17 mouse cellular contexts compared by ENCODE assay signal in genomic region chr7:45137171-45138006, GRCm38 (mm10). TPM values are rescaled to one million over a fixed set of nuclear protein-coding genes. Genes with fewer than 3 reads are reported as not detected.
A peak's percentile ranks its signal among the peaks of the same experiment; 100 is the strongest.
DNase-seq lines count a peak whose midpoint lies in the region; ATAC-seq and TF ChIP-seq lines count a peak whose summit lies in the region.
"Had no signal": no experiment of that assay in that cellular context is flagged by ENCODE, and none has a peak within 500 bp of the region (broad histone marks: within the 10 kb centered on the region; RNA-seq: fewer than 3 reads in every experiment).

No protein-coding gene starts in this region.

- WGBS in heart, embryonic 11.5 days (ENCODE audit: insufficient replicate concordance), result 57% methylated on average over 12 of the region's 12 CpGs
- 84% methylated on average over 12 of the region's 12 CpGs for WGBS in embryonic facial prominence, embryonic 10.5 days

- peak; percentile 58 for ATAC-seq in heart, embryonic 11.5 days (replicated peaks; ENCODE audit: insufficient number of reproducible peaks, low FRiP score, low TSS enrichment)
- peak; percentile 39 for ATAC-seq in megakaryocyte, adult 5-6 weeks (ENCODE audit: poor library complexity, severe bottlenecking)

- TF ChIP-seq EP300 in MEL (IDR thresholded peaks at IDR 0.05; ENCODE audit: low read depth in 1 of 2, low read length in 2 of 2), result peak; percentile 97 to 98

- peaks cover 4% of the 10 kb centered on the region; the same call in 1 of the 2 replicates for H3K27me3 ChIP-seq in heart, embryonic 11.5 days (ENCODE audit: control insufficient read depth, insufficient read depth, low read length)
- no peaks in the 10 kb centered on the region for H3K27me3 ChIP-seq in MEL (ENCODE audit: control insufficient read depth in 1 of 2, insufficient read depth in 2 of 2, low read length in 2 of 2)
- H3K27me3 ChIP-seq in embryonic facial prominence, embryonic 10.5 days (replicated peaks; ENCODE audit: low read depth, poor library complexity, severe bottlenecking), result peaks cover 33% of the 10 kb centered on the region
- H3K27me3 ChIP-seq: forebrain, embryonic 15.5 days had no signal

- 0 out of 2 replicates have a peak overlapping the region, but pooled peaks have one; percentile 7 for H3K9ac ChIP-seq in heart, embryonic 11.5 days (ENCODE audit: low read depth, low read length)
- peak overlapping the region; percentile 75 for H3K9ac ChIP-seq in MEL (ENCODE audit: control insufficient read depth, low read depth, low read length, poor library complexity, severe bottlenecking)
- H3K9ac ChIP-seq: embryonic facial prominence, embryonic 12.5 days; forebrain, embryonic 15.5 days had no signal

- H3K36me3 ChIP-seq in heart, embryonic 11.5 days (ENCODE audit: control insufficient read depth, insufficient read depth, low read length), result no peaks in the 10 kb centered on the region
- H3K36me3 ChIP-seq in MEL (ENCODE audit: control insufficient read depth in 1 of 2, insufficient read depth in 2 of 2, low read length in 2 of 2), result peaks cover 0 to 16% of the 10 kb centered on the region in 2 experiments; a peak in 2 of 4 replicates
- H3K36me3 ChIP-seq in embryonic facial prominence, embryonic 10.5 days (replicated peaks), result peaks cover 12% of the 10 kb centered on the region
- H3K36me3 ChIP-seq: forebrain, embryonic 15.5 days had no signal

- no peaks in the 10 kb centered on the region for H3K9me3 ChIP-seq in heart, embryonic 11.5 days (replicated peaks; ENCODE audit: control insufficient read depth, low read length)
- H3K9me3 ChIP-seq in MEL (replicated peaks; ENCODE audit: insufficient read depth, low read length), result no peaks in the 10 kb centered on the region
- H3K9me3 ChIP-seq in embryonic facial prominence, embryonic 10.5 days, result no peaks in the 10 kb centered on the region
- H3K9me3 ChIP-seq: embryonic facial prominence, embryonic 12.5 days; forebrain, embryonic 15.5 days had no signal

- H3K4me3 ChIP-seq in heart, embryonic 11.5 days (ENCODE audit: low read depth, low read length), result no peak overlapping the region
- peak overlapping the region in 1 of 2 experiments; percentile 74; a peak in 2 of 4 replicates for H3K4me3 ChIP-seq in MEL (ENCODE audit: control insufficient read depth in 1 of 2, insufficient read depth in 1 of 2, low read depth in 2 of 2, low read length in 2 of 2)
- H3K4me3 ChIP-seq in embryonic facial prominence, embryonic 10.5 days, result 0 out of 2 replicates have a peak overlapping the region, but pooled peaks have one; percentile 6
- H3K4me3 ChIP-seq: embryonic facial prominence, embryonic 12.5 days; forebrain, embryonic 15.5 days had no signal

- DNase-seq in heart, postnatal 36 days, result no peak
- DNase-seq in MEL (ENCODE audit: low read depth, low spot score), result peak; percentile 98
- no peak for DNase-seq in embryonic facial prominence, embryonic 10.5 days (ENCODE audit: low spot score)
- DNase-seq in layer of hippocampus, postnatal 14 days (ENCODE audit: low spot score in 2 of 2), result no peak
- no peak for DNase-seq in frontal cortex, postnatal 14 days (ENCODE audit: low spot score in 2 of 2)
- DNase-seq in spleen, postnatal 14 days (ENCODE audit: low spot score in 2 of 2), result no peak
- DNase-seq: gastrocnemius, postnatal 25 days; kidney, adult 18-20 months; kidney, postnatal 4 days; lung, adult 2 months; right cerebral cortex, adult 18-20 months had no signal

- intact Hi-C loops in heart, postnatal 36 days (cut with DNase I), result loop anchor here (5.0 kb wide), 1 partner anchor 155 kb away; no protein-coding TSS in a partner anchor

- no peak for TF ChIP-seq CTCF in MEL (IDR thresholded peaks at IDR 0.05 in 2 of 3, conservative IDR thresholded peaks at IDR 0.05 in 1 of 3; ENCODE audit: control insufficient read depth in 1 of 3, insufficient read depth in 1 of 3, low read depth in 2 of 3, low read length in 3 of 3, poor library complexity in 1 of 3, severe bottlenecking in 1 of 3)

- peaks cover 8% of the 10 kb centered on the region for H3K4me1 ChIP-seq in heart, embryonic 11.5 days (ENCODE audit: control insufficient read depth, insufficient read depth, low read length)
- H3K4me1 ChIP-seq in MEL (ENCODE audit: control insufficient read depth in 1 of 2, insufficient read depth in 2 of 2, low read length in 2 of 2), result peaks cover 11 to 27% of the 10 kb centered on the region in 2 experiments
- H3K4me1 ChIP-seq in embryonic facial prominence, embryonic 10.5 days, result peaks cover 24% of the 10 kb centered on the region

- no peaks in the 10 kb centered on the region; the same call in 1 of the 2 replicates for H3K79me2 ChIP-seq in MEL (ENCODE audit: control insufficient read depth, insufficient read depth, low read length, poor library complexity)

- TF ChIP-seq POLR2A in MEL (IDR thresholded peaks at IDR 0.05; ENCODE audit: control insufficient read depth in 1 of 2, insufficient read depth in 1 of 2, low read depth in 1 of 2, low read length in 2 of 2, poor library complexity in 1 of 2), result peak in 1 of 2 experiments; percentile 52; a peak in 1 of 4 replicates

- no peak for TF ChIP-seq RAD21 in MEL (IDR thresholded peaks at IDR 0.05; ENCODE audit: low read depth, low read length)

- H3K4me2 ChIP-seq in heart, embryonic 11.5 days, result peak overlapping the region; percentile 88

- peak overlapping the region; percentile 74 for H3K27ac ChIP-seq in heart, embryonic 11.5 days (ENCODE audit: low read depth, low read length)
- H3K27ac ChIP-seq in MEL (ENCODE audit: control insufficient read depth, low read depth, low read length), result peak overlapping the region; percentile 92
- 0 out of 2 replicates have a peak overlapping the region, but pooled peaks have one; percentile 14 for H3K27ac ChIP-seq in embryonic facial prominence, embryonic 10.5 days (replicated peaks)
- H3K27ac ChIP-seq: embryonic facial prominence, embryonic 12.5 days; forebrain, embryonic 15.5 days had no signal

TF ChIP-seq in MEL, 35 proteins besides CTCF, POLR2A, EP300 and RAD21 (continues in another document):
- no peak for TF ChIP-seq USF2 (IDR thresholded peaks at IDR 0.05; ENCODE audit: borderline replicate concordance in 1 of 2, insufficient read depth in 1 of 2, low read depth in 1 of 2, low read length in 2 of 2)
- no peak for TF ChIP-seq POLR2AphosphoS5 (IDR thresholded peaks at IDR 0.05; ENCODE audit: borderline replicate concordance, low read depth, low read length)
- peak; percentile 63 for TF ChIP-seq JUND (IDR thresholded peaks at IDR 0.05; ENCODE audit: low read depth, low read length)

RNA-seq across cellular contexts. Expression of gene Flt3l, which starts 1.2 kb away (rescaled TPM):
- polyA plus RNA-seq in heart, embryonic 11.5 days (2014; fragmentation: Nextera tagmentation; extraction: Ambion mirVana), result 1.6 and 2.5 TPM in 2 replicates
- total RNA-seq in heart, postnatal 36 days (2021), result 10 to 100 TPM in 1 of 2 experiments, 1 to 10 TPM in 1; 7.0 to 16.1 TPM
- total RNA-seq in MEL (2012; rRNA removed), result 9.5 and 13.0 TPM in 2 replicates
- 10 to 100 TPM in 1 of 2 experiments, not detected in 1; 35.4 TPM for polyA plus RNA-seq in MEL (2012; ENCODE audit: insufficient read depth in 1 of 2, insufficient read length in 2 of 2, low read depth in 1 of 2, low replicate concordance in 2 of 2, missing spikeins in 1 of 2)
- 0.97 and 1.8 TPM in 2 replicates for polyA plus RNA-seq in embryonic facial prominence, embryonic 10.5 days (2016; fragmentation: Nextera tagmentation; extraction: Ambion mirVana)
- 22.7 and 29.0 TPM in 2 replicates for total RNA-seq in megakaryocyte, adult 5-6 weeks (2015)
- total RNA-seq in megakaryocyte, adult 5-6 weeks (2017), result 17.4 and 17.6 TPM in 2 replicates
- total RNA-seq in layer of hippocampus, postnatal 14 days (2021), result 1 to 10 TPM; 4.5 to 5.8 TPM

RNA-seq across cellular contexts. Expression of gene Gm45713, which starts 1.4 kb away (rescaled TPM):
- 0.21 TPM in 2 replicates for polyA plus RNA-seq in heart, embryonic 11.5 days (2014; fragmentation: Nextera tagmentation; extraction: Ambion mirVana)
- total RNA-seq in heart, postnatal 36 days (2021), result not detected
- 0.69 and 3.9 TPM in 2 replicates for total RNA-seq in MEL (2012; rRNA removed)
- polyA plus RNA-seq in MEL (2012; ENCODE audit: insufficient read depth in 1 of 2, insufficient read length in 2 of 2, low read depth in 1 of 2, low replicate concordance in 2 of 2, missing spikeins in 1 of 2), result not detected
- 0.31 TPM in 1 of 2 replicates, not detected in the other for polyA plus RNA-seq in embryonic facial prominence, embryonic 10.5 days (2016; fragmentation: Nextera tagmentation; extraction: Ambion mirVana)
- total RNA-seq in megakaryocyte, adult 5-6 weeks (2015), result not detected in 2 replicates
- not detected in 2 replicates for total RNA-seq in megakaryocyte, adult 5-6 weeks (2017)
- total RNA-seq in layer of hippocampus, postnatal 14 days (2021), result under 1 TPM in 1 of 2 experiments, not detected in 1; 0.39 TPM
- total RNA-seq: gastrocnemius, postnatal 25 days; left cerebral cortex, postnatal 10 days had no signal
- polyA plus RNA-seq: forebrain, embryonic 15.5 days; hindbrain, embryonic 11.5 days had no signal

RNA-seq across cellular contexts. Expression of gene Rpl13a, which starts 8.8 kb away (rescaled TPM):
- polyA plus RNA-seq in heart, embryonic 11.5 days (2014; fragmentation: Nextera tagmentation; extraction: Ambion mirVana), result 981 and 1,056 TPM in 2 replicates
- 100 to 1,000 TPM; 580 to 665 TPM for total RNA-seq in heart, postnatal 36 days (2021)
- total RNA-seq in MEL (2012; rRNA removed), result 2,773 and 3,160 TPM in 2 replicates
- polyA plus RNA-seq in MEL (2012; ENCODE audit: insufficient read depth in 1 of 2, insufficient read length in 2 of 2, low read depth in 1 of 2, low replicate concordance in 2 of 2, missing spikeins in 1 of 2), result 1,000 to 10,000 TPM; 2,091 to 3,727 TPM
- polyA plus RNA-seq in embryonic facial prominence, embryonic 10.5 days (2016; fragmentation: Nextera tagmentation; extraction: Ambion mirVana), result 1,273 and 1,282 TPM in 2 replicates
- 1,652 and 1,953 TPM in 2 replicates for total RNA-seq in megakaryocyte, adult 5-6 weeks (2015)
- 2,014 and 2,240 TPM in 2 replicates for total RNA-seq in megakaryocyte, adult 5-6 weeks (2017)
- 100 to 1,000 TPM; 736 to 824 TPM for total RNA-seq in layer of hippocampus, postnatal 14 days (2021)

RNA-seq across cellular contexts. Expression of gene Rps11, which starts 13.2 kb away (rescaled TPM):
- 1,168 and 1,305 TPM in 2 replicates for polyA plus RNA-seq in heart, embryonic 11.5 days (2014; fragmentation: Nextera tagmentation; extraction: Ambion mirVana)
- total RNA-seq in heart, postnatal 36 days (2021), result 100 to 1,000 TPM; 567 to 587 TPM
- total RNA-seq in MEL (2012; rRNA removed), result 2,482 and 2,708 TPM in 2 replicates
- polyA plus RNA-seq in MEL (2012; ENCODE audit: insufficient read depth in 1 of 2, insufficient read length in 2 of 2, low read depth in 1 of 2, low replicate concordance in 2 of 2, missing spikeins in 1 of 2), result 1,000 to 10,000 TPM; 3,189 to 5,434 TPM
- polyA plus RNA-seq in embryonic facial prominence, embryonic 10.5 days (2016; fragmentation: Nextera tagmentation; extraction: Ambion mirVana), result 1,885 and 1,917 TPM in 2 replicates
- 2,516 and 2,663 TPM in 2 replicates for total RNA-seq in megakaryocyte, adult 5-6 weeks (2015)
- 1,201 and 1,233 TPM in 2 replicates for total RNA-seq in megakaryocyte, adult 5-6 weeks (2017)
- 100 to 1,000 TPM; 427 to 461 TPM for total RNA-seq in layer of hippocampus, postnatal 14 days (2021)

RNA-seq across cellular contexts. Expression of gene Pih1d1, which starts 16.7 kb away (rescaled TPM):
- polyA plus RNA-seq in heart, embryonic 11.5 days (2014; fragmentation: Nextera tagmentation; extraction: Ambion mirVana), result 99.1 and 99.6 TPM in 2 replicates
- 10 to 100 TPM; 41.8 to 43.1 TPM for total RNA-seq in heart, postnatal 36 days (2021)
- 119 and 141 TPM in 2 replicates for total RNA-seq in MEL (2012; rRNA removed)
- polyA plus RNA-seq in MEL (2012; ENCODE audit: insufficient read depth in 1 of 2, insufficient read length in 2 of 2, low read depth in 1 of 2, low replicate concordance in 2 of 2, missing spikeins in 1 of 2), result 100 to 1,000 TPM in 1 of 2 experiments, not detected in 1; 148 TPM
- 99.6 and 103 TPM in 2 replicates for polyA plus RNA-seq in embryonic facial prominence, embryonic 10.5 days (2016; fragmentation: Nextera tagmentation; extraction: Ambion mirVana)
- total RNA-seq in megakaryocyte, adult 5-6 weeks (2015), result 131 and 132 TPM in 2 replicates
- total RNA-seq in megakaryocyte, adult 5-6 weeks (2017), result 43.9 and 51.4 TPM in 2 replicates
- total RNA-seq in layer of hippocampus, postnatal 14 days (2021), result 10 to 100 TPM; 46.1 to 46.5 TPM

Comparison
In these comparisons a context has a peak if more than half of its experiments do, and no peak if none do; other contexts are left out.
1. H3K27ac ChIP-seq: peak in every context shown above with its lines; median percentile 92 in MEL; 74 in heart, embryonic 11.5 days; 14 in embryonic facial prominence, embryonic 10.5 days.